Mouse (Mus musculus): ENCODE measurements around the gene Prkce.

Prkce gene

GRCm38 (mm10) chr17:86167320-86168230 lies at the start of gene Prkce:
Prkce (plus strand) TSS chr17:86167785.
- DNase-seq (ENCODE audit: low spot score in 2 of 2): peak; percentile 75 to 82

DNA sequence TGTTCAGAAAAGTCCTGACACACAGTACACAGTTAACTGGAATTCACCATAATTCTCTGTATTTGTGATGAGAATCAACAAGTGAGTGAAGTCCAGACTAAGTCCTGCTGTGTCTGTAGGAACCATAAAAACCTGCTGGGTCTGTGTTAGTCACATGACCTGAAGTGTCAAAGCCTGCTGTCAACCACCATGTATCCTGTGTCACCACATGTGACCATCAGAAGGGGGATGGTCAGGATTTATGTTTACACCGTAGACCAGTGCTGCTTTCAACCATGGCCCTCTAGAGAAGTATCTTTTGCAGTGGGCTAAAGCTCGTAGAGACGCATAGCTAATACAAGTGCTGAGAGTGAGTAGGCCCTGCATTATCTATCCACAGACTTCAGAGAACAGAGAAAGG lies 44.4 kb upstream of the Prkce start:
- DNase-seq (ENCODE audit: low spot score in 2 of 2): no peak

- DNase-seq (ENCODE audit: low spot score in 2 of 2): no peak
These were observed 41.7 kb upstream of the Prkce start for GRCm38 (mm10) chr17:86125908-86126307.

DNA sequence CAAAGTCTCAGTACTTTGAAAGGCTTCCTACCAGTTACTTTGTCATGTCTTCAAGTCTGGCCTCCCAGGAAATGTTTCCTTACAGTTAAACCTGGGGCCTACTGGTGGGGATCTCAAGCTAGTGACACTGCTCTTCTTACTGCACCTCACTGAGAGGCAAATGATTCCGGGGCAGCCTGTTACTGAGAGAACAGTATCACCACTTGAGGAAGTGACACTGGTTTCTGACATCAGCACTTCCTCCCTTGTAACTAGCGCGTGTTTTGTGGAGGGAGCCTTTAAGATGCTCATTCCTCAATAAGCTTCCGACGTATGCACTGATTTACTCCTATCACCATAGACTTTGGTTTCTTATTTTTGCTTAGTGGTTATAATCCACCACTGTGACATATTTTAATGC lies 39.4 kb upstream of the Prkce start:
- DNase-seq (ENCODE audit: low spot score in 2 of 2): no peak

DNA sequence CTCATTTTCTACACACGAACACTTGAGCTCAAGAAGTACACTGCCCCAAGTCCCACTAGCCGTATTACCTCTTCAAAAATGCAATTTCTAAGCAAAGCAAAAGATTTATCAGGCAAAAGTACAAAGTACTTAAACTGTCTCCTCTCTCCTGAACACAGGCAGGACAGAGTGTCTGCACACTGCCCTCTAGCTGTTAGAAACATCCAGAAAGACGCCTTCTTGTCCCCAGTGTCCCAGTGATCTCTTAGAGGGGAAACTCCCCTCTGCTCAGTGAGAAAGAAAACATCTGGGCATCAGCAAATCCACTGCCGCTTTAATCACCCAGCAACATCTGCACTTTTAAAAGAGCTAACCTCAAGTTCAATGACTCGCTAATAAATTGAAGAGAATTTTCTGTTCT lies 35.1 kb upstream of the Prkce start:
- DNase-seq (ENCODE audit: low spot score in 2 of 2): no peak

DNA sequence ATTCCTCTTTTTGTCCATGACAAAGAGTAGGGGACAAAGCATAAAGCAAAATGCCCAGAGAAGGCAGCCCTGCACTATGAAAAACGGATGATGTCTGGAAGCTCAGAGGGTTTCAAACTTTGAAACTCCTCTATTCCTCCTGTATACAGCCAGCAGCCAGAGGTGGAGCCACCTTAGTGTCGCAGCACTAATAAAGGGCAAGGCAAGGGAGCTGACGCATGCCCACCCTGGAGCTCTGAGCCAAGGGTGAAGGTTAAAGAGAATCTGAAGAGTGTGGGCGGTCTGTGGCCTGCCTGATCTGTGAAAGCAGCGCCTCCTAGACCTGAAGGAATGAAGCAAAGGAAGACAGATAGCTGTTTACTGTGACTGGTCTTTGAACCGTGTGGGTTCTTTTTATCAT lies 33.1 kb upstream of the Prkce start:
- no peak for DNase-seq (ENCODE audit: low spot score in 2 of 2)

DNA sequence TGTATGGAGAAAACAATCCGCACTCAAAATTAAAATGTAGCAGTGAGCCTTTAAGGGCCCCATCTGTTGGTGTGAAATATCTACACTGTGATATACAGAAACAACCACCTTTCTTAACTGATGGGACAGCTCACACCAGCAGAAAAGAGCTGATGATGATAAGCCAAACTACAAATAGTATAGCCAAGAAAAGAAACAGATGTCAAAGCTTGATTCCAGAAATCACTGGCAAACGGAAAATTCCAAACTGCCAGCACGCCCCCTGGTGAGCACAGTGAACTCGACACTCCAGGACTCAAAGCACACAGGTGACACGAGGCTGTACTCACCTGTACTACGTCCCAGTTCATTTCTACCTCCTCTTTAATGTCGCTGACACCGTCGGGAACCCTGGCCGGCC lies 31.8 kb upstream of the Prkce start:
- DNase-seq (ENCODE audit: low spot score in 2 of 2): no peak

- no peak for DNase-seq (ENCODE audit: low spot score in 2 of 2)
These were observed 23.0 kb upstream of the Prkce start for GRCm38 (mm10) chr17:86144537-86145078.

GRCm38 (mm10) chr17:86145079-86145951 lies 22.3 kb upstream of the Prkce start, which contains the start of gene Srbd1:
Srbd1 (minus strand) TSS chr17:86145175.
- DNase-seq (ENCODE audit: low spot score in 2 of 2): peak; percentile 85 to 92

- no peak for DNase-seq (ENCODE audit: low spot score in 2 of 2)
These were observed 17.9 kb upstream of the Prkce start for GRCm38 (mm10) chr17:86149726-86150125.

- peak; percentile 15 to 25 for DNase-seq (ENCODE audit: low spot score in 2 of 2)
These were observed 16.7 kb upstream of the Prkce start for GRCm38 (mm10) chr17:86150867-86151348.

DNA sequence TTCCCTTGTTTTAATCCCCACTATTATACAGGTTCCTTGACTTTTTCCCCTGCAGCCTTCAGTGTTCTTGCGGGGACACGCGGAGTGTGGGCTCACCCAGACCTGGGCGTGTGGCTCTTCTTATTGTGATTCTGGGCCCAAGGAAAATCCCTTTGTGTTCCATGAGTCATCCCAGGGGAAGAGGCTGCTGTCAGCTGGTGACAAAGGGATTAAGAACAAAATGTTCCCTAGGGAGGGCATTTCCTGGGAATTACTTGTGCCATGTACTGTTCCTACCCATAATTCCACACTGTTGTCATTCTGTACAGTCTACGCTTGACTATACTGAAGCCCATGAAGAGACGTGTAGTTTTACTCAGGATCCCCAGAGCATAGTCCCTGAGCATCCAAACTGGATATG lies 10.6 kb upstream of the Prkce start:
- DNase-seq (ENCODE audit: low spot score in 2 of 2): no peak

DNA sequence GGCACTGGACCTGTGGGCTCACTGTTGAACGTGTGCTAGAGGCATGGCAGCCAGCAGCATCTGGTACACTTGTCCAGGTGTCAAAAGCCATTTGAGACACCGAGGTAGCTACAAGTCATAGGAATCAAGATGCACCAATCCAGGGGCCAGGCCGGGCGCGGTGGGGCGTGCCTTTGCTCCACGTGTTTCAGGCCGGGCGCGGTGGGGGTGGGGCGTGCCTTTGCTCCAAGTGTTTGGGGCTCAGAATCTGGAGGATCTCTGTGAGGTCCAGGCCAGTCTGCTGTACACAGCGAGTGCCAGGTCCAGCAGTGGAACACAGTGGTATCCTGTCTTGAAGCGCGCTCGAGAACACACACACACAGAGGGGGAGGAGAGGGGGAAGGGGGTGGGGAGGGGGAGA lies 4.9 kb upstream of the Prkce start:
- no peak for DNase-seq (ENCODE audit: low spot score in 2 of 2)

DNA sequence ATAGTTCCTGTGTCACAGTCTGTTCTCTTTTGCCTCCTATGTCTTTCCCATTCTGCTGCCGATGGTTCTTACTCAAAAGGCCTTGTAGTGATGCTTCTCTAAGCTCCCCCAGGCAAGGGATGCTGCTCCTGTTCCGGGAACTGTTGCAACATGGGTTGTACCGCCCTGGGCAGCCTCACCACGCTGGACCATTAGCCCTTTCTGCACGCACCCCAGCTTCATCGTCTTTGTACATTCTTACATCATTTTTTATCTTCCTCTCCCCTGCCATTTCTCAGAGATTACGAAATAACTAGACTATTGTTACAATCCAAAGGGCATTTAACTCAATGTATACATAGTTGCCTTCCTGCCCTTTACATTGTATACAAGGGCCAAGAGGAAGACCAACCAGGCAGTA lies 3.2 kb upstream of the Prkce start:
- no peak for DNase-seq (ENCODE audit: low spot score in 2 of 2)

- no peak for DNase-seq (ENCODE audit: low spot score in 2 of 2)
These were observed 1.5 kb upstream of the Prkce start for GRCm38 (mm10) chr17:86166051-86166566.

DNA sequence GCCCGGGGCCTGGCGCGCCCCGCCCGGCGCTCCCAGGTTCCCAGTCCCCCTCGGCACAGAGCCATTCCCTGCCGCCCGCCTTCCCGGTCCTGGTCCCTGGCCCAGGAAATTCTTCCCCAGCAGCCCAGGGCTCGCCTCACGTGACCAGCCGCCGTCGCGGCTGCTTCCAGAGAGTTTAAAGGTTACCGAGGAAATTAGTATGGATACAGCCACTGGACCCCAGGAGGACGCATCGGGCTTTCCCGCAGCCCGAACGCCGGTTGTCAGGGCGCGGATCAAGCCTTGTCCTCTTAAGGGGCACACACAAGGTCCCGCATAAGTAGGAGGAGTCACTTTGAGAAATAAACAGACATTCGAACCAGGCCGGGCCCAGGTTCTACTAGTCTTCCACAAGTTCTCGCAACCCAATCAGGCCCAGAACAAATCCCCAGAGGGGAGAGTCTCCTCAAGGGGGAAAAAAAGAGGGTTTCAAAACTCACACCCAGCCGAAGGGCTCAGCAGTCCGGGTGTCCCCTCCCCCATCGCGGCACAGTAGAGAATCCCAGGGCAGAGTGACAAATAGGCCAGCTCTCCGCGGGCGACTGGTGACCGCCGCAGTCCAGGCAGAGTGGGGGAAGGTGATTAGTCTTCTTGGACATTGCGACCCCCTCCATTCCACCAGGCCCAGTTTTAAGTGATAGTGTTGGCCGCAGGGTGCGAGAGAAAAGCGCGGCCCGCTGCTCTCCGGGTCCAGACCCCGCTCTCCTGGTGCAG lies 842 bp upstream of the Prkce start:
- peak; percentile 75 to 82 for DNase-seq (ENCODE audit: low spot score in 2 of 2)

DNA sequence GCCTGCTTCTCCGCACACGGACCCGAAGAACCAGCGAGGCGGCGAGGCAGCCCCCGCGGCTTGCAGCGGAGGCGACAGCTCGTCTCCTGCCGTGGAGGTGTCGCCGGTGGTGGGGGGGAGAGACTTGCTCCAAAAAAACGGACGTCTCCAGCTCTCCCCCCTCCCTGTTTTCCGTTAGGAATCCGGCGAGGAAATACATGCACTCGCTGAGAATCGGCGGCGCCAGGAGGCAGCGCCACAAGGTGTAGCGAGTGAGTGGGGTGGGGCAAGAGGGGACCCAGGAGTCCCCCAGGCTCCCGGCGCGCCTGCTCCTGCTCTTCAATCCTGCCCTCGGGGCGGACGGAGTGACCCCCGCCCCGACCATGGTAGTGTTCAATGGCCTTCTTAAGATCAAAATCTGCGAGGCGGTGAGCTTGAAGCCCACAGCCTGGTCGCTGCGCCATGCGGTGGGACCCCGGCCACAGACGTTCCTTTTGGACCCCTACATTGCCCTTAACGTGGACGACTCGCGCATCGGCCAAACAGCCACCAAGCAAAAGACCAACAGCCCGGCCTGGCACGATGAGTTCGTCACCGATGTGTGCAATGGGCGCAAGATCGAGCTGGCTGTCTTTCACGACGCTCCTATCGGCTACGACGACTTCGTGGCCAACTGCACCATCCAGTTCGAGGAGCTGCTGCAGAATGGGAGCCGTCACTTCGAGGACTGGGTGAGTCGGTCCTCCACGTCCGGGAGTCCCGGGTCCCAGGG lies 821 bp downstream of the Prkce start:
- DNase-seq (ENCODE audit: low spot score in 2 of 2): peak in 1 of 2 experiments; percentile 43

DNA sequence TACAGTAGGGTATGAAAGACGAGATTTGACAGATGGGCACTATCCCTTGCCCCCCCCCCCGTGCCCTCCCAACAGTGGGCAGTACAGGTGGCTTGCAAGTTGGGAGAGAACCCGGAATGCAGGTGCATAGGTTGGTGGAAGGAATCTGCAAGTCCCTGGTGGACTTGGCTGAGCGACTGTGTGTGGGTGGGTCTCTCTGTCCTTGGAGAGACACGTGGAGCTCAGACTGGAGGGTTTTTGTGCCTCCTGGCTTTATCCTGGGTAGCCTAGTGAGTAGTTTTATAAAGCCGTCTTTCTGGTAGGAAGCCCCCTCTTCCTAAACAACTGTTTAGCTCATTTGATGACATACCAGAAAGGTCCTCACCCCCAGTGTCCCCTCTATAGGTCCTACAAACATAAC lies 1.5 kb downstream of the Prkce start:
- no peak for DNase-seq (ENCODE audit: low spot score in 2 of 2)

DNA sequence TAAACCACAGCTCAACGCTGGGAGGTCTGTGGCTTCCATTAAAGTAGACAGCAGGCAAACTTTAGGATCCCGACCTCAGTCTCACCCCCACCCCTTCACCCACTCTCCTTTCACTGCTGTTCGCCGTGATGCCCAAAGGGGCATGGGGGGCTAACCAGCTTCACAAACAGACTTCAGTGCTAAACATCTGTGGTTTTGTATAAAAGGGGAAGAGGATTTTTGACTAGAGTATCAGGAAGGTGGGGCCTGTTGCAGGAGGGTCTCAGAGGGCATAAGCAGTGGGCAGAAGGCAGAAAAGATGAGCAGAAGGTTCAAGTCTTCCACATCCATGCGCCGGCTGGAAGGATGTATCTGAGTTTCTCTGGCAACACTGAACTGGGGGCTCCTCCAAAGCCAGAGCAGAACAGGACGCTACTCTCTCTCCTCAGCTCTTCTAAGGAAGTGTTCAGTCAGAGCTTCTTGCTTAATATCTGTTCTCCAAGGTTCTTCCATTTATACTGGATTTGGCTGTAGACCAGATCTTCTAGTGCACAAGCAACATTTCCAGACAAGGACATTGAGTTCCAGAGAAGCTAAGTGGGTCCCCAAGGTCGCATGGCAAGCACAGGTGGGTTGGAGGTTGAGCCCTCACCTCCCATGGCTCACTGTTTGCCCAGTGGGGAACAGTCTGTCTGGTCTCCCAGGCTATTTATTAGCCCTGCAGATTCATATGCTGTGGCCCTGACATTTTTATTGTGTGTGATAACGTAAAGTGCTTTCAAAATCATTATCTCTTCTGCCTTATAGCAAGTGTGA lies 2.8 kb downstream of the Prkce start:
- DNase-seq (ENCODE audit: low spot score in 2 of 2): no peak

DNA sequence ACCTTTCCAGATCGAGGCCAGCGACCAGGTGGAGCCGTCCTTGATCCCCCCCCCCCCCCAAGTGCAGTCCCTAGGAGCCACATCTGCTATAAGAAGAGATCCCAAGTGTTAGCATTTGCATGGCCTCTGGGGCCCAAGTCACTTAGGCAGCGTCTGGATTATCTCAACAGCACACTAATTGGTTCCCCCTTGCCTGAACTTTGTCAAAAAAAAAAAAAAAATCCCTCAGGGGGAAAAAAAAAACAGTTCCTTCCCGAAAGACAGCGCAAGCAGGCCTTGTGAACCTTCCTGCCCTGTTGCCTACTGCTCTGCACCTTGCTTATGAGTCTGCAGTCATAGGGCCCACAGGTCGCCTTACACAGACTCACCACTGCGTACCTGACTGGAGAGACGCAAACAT lies 7.9 kb downstream of the Prkce start:
- DNase-seq (ENCODE audit: low spot score in 2 of 2): no peak

All from urinary bladder, adult 18-20 months (tissue).